Mouse (Mus musculus): ENCODE results near the gene Fbxw11.

DNA sequence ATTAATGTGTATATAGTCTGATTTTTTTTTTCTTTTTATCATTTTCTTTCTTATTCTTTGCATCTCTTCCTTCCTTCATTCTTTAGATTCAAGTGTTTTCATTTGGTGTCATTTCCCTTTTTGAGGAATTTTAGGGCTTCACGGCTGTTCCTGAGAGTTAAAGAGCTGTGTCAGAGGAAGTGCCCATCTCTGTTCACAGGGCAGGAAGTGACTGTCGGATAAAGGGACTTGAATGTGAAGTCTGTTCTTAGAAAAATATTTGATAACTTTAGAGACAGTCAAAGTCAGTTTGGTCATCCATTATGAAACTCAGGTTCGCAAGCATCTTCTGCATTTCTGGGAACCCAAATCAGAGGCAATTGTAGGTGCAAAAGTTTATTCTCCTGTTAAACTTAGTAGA, 55.2 kb downstream of the Fbxw11 start:
- TF ChIP-seq POLR2A (IDR thresholded peaks at IDR 0.05; ENCODE audit: control insufficient read depth, low read depth, low read length) (no peak), CTCF (IDR thresholded peaks at IDR 0.05; ENCODE audit: control insufficient read depth, insufficient read depth, insufficient replicate concordance, low read depth, low read length) (no peak)
